Mouse (Mus musculus): ENCODE data around the gene Gtpbp1. TPM values are rescaled to one million over a fixed set of nuclear protein-coding genes. Genes with fewer than 3 reads are reported as not detected.

Gtpbp1 gene
- polyA plus RNA-seq, 1 experiment from 2014 or later: 38.1 TPM

DNA sequence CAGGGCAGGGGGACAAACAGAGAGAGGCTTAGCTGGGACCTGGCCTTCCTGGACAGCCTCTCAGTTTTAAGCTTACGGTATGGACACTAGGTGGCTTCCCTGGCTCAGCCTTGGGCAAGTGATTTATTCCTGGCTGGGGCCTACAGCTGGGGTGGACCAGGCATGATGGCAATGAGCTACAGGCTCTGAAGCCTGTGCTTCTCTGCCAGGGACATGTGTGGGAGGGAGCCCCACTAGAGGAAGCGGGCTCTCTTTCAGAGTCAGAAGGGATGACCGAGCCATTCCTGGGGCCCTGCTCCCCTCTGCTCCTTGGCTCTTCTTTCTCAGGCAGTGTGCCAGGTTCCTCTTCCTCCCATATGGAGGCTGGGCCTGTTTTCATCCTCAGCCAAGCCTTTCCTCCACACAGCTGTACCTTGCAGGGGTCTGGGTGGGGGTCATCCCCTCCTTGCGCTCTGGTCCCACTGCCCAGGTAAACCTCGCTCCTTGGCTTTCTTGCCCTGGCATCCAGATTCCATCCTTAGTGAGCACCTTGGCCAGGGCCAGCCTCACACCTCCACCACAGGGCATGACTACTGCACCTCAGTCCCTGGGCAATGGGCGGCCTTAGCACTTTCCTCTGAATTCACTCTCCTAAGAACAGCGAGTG is 73.1 kb downstream of the Gtpbp1 start:
- ATAC-seq (ENCODE audit: low read depth): no peak
- no peak overlapping the region for H3K9ac ChIP-seq
- H3K4me1 ChIP-seq (replicated peaks): peaks cover 18% of the 10 kb centered on the region

DNA sequence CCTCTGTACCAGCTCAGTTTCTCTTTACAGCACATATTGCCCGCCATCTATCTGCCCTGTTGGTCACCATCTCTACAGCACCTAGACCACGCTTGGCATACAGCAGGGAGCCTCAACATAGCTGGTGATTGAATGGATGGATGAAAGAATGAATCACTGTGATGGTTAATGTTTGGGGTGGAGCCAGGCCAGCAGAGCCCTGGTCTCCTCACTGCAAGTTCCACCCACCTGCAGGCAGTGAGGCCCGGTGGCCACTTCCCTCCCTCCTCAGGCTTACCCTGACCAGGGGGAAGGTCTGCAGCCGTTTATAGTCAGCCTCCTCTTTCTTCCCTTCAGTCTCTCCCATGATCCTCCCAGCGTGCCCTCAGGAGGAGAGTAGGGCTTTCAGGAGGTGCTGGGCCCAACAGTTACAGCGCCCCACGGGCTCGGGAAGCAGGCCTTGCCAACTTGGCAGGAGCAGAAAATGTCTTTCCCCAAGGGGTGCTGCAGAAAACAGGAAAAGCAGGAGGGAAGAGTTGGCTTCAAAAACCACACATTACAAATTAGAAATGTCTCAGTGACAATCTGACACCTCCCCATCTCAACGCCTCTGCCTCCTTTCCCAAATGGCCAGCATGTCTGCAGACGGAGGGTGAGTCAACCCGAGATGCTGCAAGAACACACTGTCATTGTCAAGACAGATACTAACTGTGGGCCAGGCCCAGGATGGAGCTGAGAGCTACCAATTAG is 74.1 kb downstream of the Gtpbp1 start:
- H3K27ac ChIP-seq (replicated peaks): no peak overlapping the region
- peaks cover 19% of the 10 kb centered on the region for H3K4me1 ChIP-seq (replicated peaks)
- H3K36me3 ChIP-seq: peaks cover 40% of the 10 kb centered on the region
- no peaks in the 10 kb centered on the region for H3K9me3 ChIP-seq
- H3K27me3 ChIP-seq: no peaks in the 10 kb centered on the region
- H3K4me2 ChIP-seq: no peak overlapping the region
- no peak overlapping the region for H3K9ac ChIP-seq
- ATAC-seq (ENCODE audit: low read depth): no peak
- 84% methylated on average over 11 of the region's 11 CpGs for WGBS
- no peak overlapping the region for H3K4me3 ChIP-seq

More for the DNA sequence above, 73.1 kb downstream of the Gtpbp1 start:
- 92% methylated on average over 7 of the region's 7 CpGs for WGBS
- Histone ChIP-seq H3K4me2 (no peak overlapping the region), H3K36me3 (peaks cover 40% of the 10 kb centered on the region), H3K4me3 (no peak overlapping the region), H3K27me3 (no peaks in the 10 kb centered on the region), H3K27ac (replicated peaks) (no peak overlapping the region), H3K9me3 (no peaks in the 10 kb centered on the region)

DNA sequence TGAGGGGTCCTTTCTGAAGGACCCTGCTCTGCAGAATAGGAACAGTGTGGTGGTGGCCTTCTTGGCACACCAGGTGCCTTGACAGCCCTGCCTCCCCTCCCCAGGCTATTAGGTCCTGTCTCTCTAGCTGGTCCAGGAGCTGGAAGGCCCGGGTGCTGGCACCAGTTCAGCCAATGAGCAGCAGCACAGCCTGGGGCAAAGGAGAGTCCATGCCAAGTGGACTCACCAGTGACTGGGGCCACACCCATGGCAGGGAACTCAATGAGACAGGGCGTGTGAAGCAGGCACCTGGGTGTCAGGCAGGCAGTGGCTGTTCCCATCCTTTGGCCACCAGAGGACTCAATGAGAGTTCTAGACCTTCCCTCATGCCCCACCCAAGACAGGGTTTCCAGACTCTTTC is 74.7 kb downstream of the Gtpbp1 start:
- no peak overlapping the region for H3K4me3 ChIP-seq
- H3K9ac ChIP-seq: no peak overlapping the region
- ATAC-seq (ENCODE audit: low read depth): no peak
- H3K9me3 ChIP-seq: no peaks in the 10 kb centered on the region
- H3K27ac ChIP-seq (replicated peaks): no peak overlapping the region
- peaks cover 40% of the 10 kb centered on the region for H3K36me3 ChIP-seq
- H3K4me1 ChIP-seq (replicated peaks): peaks cover 26% of the 10 kb centered on the region
- H3K27me3 ChIP-seq: no peaks in the 10 kb centered on the region
- 84% methylated on average over 2 of the region's 2 CpGs for WGBS
- no peak overlapping the region for H3K4me2 ChIP-seq

DNA sequence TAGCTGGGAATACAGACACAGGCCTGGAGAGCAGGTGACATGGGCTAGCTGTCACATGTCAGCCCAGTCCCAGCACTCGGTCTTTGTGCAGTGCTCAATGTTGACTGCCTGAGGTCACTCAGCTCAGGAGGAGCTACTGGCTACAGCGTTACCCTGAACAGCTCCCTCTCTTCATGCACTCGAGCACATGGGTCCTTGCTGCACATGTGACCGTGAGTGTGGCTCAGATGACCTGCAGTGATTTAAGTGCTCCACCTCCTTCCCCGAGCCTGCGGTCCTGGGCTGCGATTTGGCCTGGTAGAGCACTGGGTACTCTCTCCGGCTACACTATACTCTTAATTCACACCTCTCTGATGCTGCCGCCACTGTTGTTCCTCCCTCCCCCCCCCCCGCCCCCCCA is 75.5 kb downstream of the Gtpbp1 start:
- H3K9me3 ChIP-seq: no peaks in the 10 kb centered on the region
- H3K27ac ChIP-seq (replicated peaks): no peak overlapping the region
- H3K36me3 ChIP-seq: peaks cover 40% of the 10 kb centered on the region
- no peak overlapping the region for H3K4me3 ChIP-seq
- WGBS: 70% methylated on average over 10 of the region's 10 CpGs
- ATAC-seq (ENCODE audit: low read depth): no peak
- H3K4me1 ChIP-seq (replicated peaks): peaks cover 34% of the 10 kb centered on the region
- H3K9ac ChIP-seq: peak overlapping the region; percentile 4; the same call in 1 of the 2 replicates
- H3K4me2 ChIP-seq: no peak overlapping the region
- H3K27me3 ChIP-seq: no peaks in the 10 kb centered on the region

- no peak overlapping the region for H3K4me3 ChIP-seq
- H3K27me3 ChIP-seq: no peaks in the 10 kb centered on the region
- WGBS: 86% methylated on average over 10 of the region's 10 CpGs
- no peak overlapping the region for H3K9ac ChIP-seq
- H3K36me3 ChIP-seq: peaks cover 38% of the 10 kb centered on the region
- H3K9me3 ChIP-seq: no peaks in the 10 kb centered on the region
- H3K4me1 ChIP-seq (replicated peaks): peaks cover 39% of the 10 kb centered on the region
- ATAC-seq (ENCODE audit: low read depth): no peak
- H3K27ac ChIP-seq (replicated peaks): no peak overlapping the region
- no peak overlapping the region for H3K4me2 ChIP-seq
These were observed 76.0 kb downstream of the Gtpbp1 start for GRCm38 (mm10) chr15:79766586-79767071.

GRCm38 (mm10) chr15:79767327-79767961 is 76.8 kb downstream of the Gtpbp1 start:
- H3K4me3 ChIP-seq: no peak overlapping the region
- H3K4me2 ChIP-seq: no peak overlapping the region
- ATAC-seq (ENCODE audit: low read depth): no peak
- H3K9me3 ChIP-seq: no peaks in the 10 kb centered on the region
- H3K27ac ChIP-seq (replicated peaks): no peak overlapping the region
- H3K9ac ChIP-seq: no peak overlapping the region
- H3K36me3 ChIP-seq: peaks cover 30% of the 10 kb centered on the region
- peaks cover 39% of the 10 kb centered on the region for H3K4me1 ChIP-seq (replicated peaks)
- 80% methylated on average over 16 of the region's 16 CpGs for WGBS
- H3K27me3 ChIP-seq: no peaks in the 10 kb centered on the region

GRCm38 (mm10) chr15:79768302-79768701 is 77.7 kb downstream of the Gtpbp1 start:
- Histone ChIP-seq H3K27ac (replicated peaks) (no peak overlapping the region), H3K36me3 (peaks cover 21% of the 10 kb centered on the region), H3K4me2 (no peak overlapping the region), H3K27me3 (no peaks in the 10 kb centered on the region), H3K9me3 (no peaks in the 10 kb centered on the region), H3K9ac (no peak overlapping the region), H3K4me1 (replicated peaks) (peaks cover 47% of the 10 kb centered on the region), H3K4me3 (no peak overlapping the region)
- 56% methylated on average over 6 of the region's 6 CpGs for WGBS
- no peak for ATAC-seq (ENCODE audit: low read depth)

GRCm38 (mm10) chr15:79770629-79771240 is 80.1 kb downstream of the Gtpbp1 start:
- no peak for ATAC-seq (ENCODE audit: low read depth)
- Histone ChIP-seq H3K9ac (peak overlapping the region; percentile 38; the same call in 1 of the 2 replicates), H3K4me3 (no peak overlapping the region), H3K27me3 (no peaks in the 10 kb centered on the region), H3K27ac (replicated peaks) (no peak overlapping the region), H3K9me3 (no peaks in the 10 kb centered on the region), H3K4me1 (replicated peaks) (peaks cover 58% of the 10 kb centered on the region), H3K4me2 (peak overlapping the region; percentile 15; the same call in 1 of the 2 replicates), H3K36me3 (no peaks in the 10 kb centered on the region)
- 42% methylated on average over 21 of the region's 21 CpGs for WGBS

Other genes starting within 250 kb of the Gtpbp1 start
- 275 and 281 TPM in 2 replicates for gene Csnk1e, start 235.3 kb upstream of the Gtpbp1 start, polyA plus RNA-seq (2015; fragmentation: Nextera tagmentation; extraction: Ambion mirVana)
- gene Kcnj4, start 185.6 kb upstream of the Gtpbp1 start, polyA plus RNA-seq (2015; fragmentation: Nextera tagmentation; extraction: Ambion mirVana): not detected in 2 replicates
- gene Kdelr3, start 174.4 kb upstream of the Gtpbp1 start, polyA plus RNA-seq (2015; fragmentation: Nextera tagmentation; extraction: Ambion mirVana): 16.6 and 23.6 TPM in 2 replicates
- 52.5 and 57.8 TPM in 2 replicates for gene Ddx17, start 144.1 kb upstream of the Gtpbp1 start, polyA plus RNA-seq (2015; fragmentation: Nextera tagmentation; extraction: Ambion mirVana)
- 1.1 and 1.2 TPM in 2 replicates for gene Dmc1, start 85.7 kb upstream of the Gtpbp1 start, polyA plus RNA-seq (2015; fragmentation: Nextera tagmentation; extraction: Ambion mirVana)
- 5.3 and 6.2 TPM in 2 replicates for gene Fam227a, start 31.9 kb upstream of the Gtpbp1 start, polyA plus RNA-seq (2015; fragmentation: Nextera tagmentation; extraction: Ambion mirVana)
- gene Cby1, start 31.6 kb upstream of the Gtpbp1 start, polyA plus RNA-seq (2015; fragmentation: Nextera tagmentation; extraction: Ambion mirVana): 82.6 and 85.6 TPM in 2 replicates
- 263 and 294 TPM in 2 replicates for gene Tomm22, start 20.0 kb upstream of the Gtpbp1 start, polyA plus RNA-seq (2015; fragmentation: Nextera tagmentation; extraction: Ambion mirVana)
- gene Josd1, start 2.9 kb upstream of the Gtpbp1 start, polyA plus RNA-seq (2015; fragmentation: Nextera tagmentation; extraction: Ambion mirVana): 20.9 and 21.3 TPM in 2 replicates
- gene Sun2, start 51.7 kb downstream of the Gtpbp1 start, polyA plus RNA-seq (2015; fragmentation: Nextera tagmentation; extraction: Ambion mirVana): 6.9 and 11.1 TPM in 2 replicates
- gene Dnal4, start 87.0 kb downstream of the Gtpbp1 start, polyA plus RNA-seq (2015; fragmentation: Nextera tagmentation; extraction: Ambion mirVana): 69.7 and 72.1 TPM in 2 replicates
- gene Nptxr, start 113.9 kb downstream of the Gtpbp1 start, polyA plus RNA-seq (2015; fragmentation: Nextera tagmentation; extraction: Ambion mirVana): 19.9 and 22.1 TPM in 2 replicates
- 0.90 TPM in 1 of 2 replicates, not detected in the other for gene Npcd, start 143.4 kb downstream of the Gtpbp1 start, polyA plus RNA-seq (2015; fragmentation: Nextera tagmentation; extraction: Ambion mirVana)
- gene Cbx6, start 143.8 kb downstream of the Gtpbp1 start, polyA plus RNA-seq (2015; fragmentation: Nextera tagmentation; extraction: Ambion mirVana): 39.8 and 42.0 TPM in 2 replicates
- 4.6 and 5.2 TPM in 2 replicates for gene Apobec3, start 200.8 kb downstream of the Gtpbp1 start, polyA plus RNA-seq (2015; fragmentation: Nextera tagmentation; extraction: Ambion mirVana)